Mouse (Mus musculus): ENCODE results near the gene Carnmt1.

GRCm38 (mm10) chr19:18730255-18730654 lies 59.7 kb downstream of the Carnmt1 start:
- TF ChIP-seq CTCF (IDR thresholded peaks at IDR 0.05; ENCODE audit: low read depth) (no peak), EP300 (IDR thresholded peaks at IDR 0.05; ENCODE audit: low read depth) (no peak)

Measured in liver, embryonic 14.5 days (tissue).